Mouse (Mus musculus): ENCODE measurements around the gene Il6st. TPM values are rescaled to one million over a fixed set of nuclear protein-coding genes. Genes with fewer than 3 reads are reported as not detected.

The Il6st gene
- total and polyA plus RNA-seq, 3 experiments, result 39.0 to 256 (median 204) TPM

DNA sequence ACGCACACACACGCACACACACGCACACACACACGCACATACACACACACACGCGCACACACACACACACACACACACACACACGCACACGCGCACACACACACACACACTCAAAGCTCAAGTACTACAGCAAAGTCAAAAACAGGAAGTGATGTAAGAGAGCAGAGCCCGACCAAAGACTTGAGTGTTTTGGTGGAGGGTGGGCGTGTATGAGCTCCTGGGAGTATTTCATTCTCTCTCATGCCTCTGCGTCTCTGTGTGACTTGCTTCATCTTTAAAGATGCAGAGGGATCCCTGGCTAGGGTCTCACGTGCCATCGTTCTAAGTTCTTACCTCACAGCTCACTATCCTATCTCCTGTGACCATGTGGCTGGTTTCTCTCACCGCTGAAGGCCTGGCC is 36.3 kb upstream of the Il6st start:
- intact Hi-C loops (cut with DNase I), result no loop called here
- WGBS, result 85% methylated on average over 15 of the region's 15 CpGs
- Histone ChIP-seq H3K4me3 (no peak overlapping the region), H3K9ac (ENCODE audit: low read depth, low read length) (no peak overlapping the region), H3K36me3 (ENCODE audit: control insufficient read depth, insufficient read depth, low read length) (no peaks in the 10 kb centered on the region), H3K27ac (no peak overlapping the region), H3K79me2 (replicated peaks; ENCODE audit: control insufficient read depth, insufficient read depth, low read length) (no peaks in the 10 kb centered on the region), H3K27me3 (ENCODE audit: control insufficient read depth, insufficient read depth, low read length) (no peaks in the 10 kb centered on the region), H3K4me1 (ENCODE audit: control insufficient read depth, insufficient read depth, low read length) (peaks cover 7% of the 10 kb centered on the region)
- no peak for DNase-seq
- no peak for TF ChIP-seq CTCF (IDR thresholded peaks at IDR 0.05)
- TF ChIP-seq POLR2A (IDR thresholded peaks at IDR 0.05; ENCODE audit: insufficient read depth, low read depth, low read length), result no peak

DNA sequence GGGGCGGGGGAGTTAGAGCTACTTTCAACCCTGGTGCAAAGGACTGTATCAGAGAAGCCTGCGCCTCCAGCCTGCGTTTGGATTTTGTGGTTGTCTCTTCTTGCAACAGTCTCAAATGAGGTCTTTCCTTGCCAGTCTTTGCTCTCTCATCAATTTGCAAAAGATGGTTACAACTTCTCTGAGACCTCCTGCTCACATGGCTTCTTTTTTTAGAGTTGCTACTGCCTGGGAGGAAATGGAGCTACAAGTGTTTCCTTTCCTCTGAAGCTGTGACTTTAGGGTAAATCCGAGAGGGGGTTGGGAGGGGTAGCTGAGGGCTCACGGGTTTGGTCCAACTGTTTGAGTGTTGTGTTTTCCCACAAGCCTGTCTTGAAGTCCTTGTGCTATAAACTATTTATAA is 30.6 kb upstream of the Il6st start:
- H3K27me3 ChIP-seq (ENCODE audit: control insufficient read depth, insufficient read depth, low read length), result no peaks in the 10 kb centered on the region
- H3K9ac ChIP-seq (ENCODE audit: low read depth, low read length), result no peak overlapping the region
- no peaks in the 10 kb centered on the region for H3K79me2 ChIP-seq (replicated peaks; ENCODE audit: control insufficient read depth, insufficient read depth, low read length)
- no peak for DNase-seq
- 41% methylated on average over 5 of the region's 5 CpGs for WGBS
- peaks cover 6% of the 10 kb centered on the region for H3K4me1 ChIP-seq (ENCODE audit: control insufficient read depth, insufficient read depth, low read length)
- no peak overlapping the region for H3K4me3 ChIP-seq
- intact Hi-C loops (cut with DNase I), result no loop called here
- H3K36me3 ChIP-seq (ENCODE audit: control insufficient read depth, insufficient read depth, low read length), result no peaks in the 10 kb centered on the region
- TF ChIP-seq POLR2A (IDR thresholded peaks at IDR 0.05; ENCODE audit: insufficient read depth, low read depth, low read length) (no peak), EP300 (IDR thresholded peaks at IDR 0.05; ENCODE audit: insufficient read depth, low read depth, low read length) (no peak), CTCF (IDR thresholded peaks at IDR 0.05) (no peak)
- H3K27ac ChIP-seq, result no peak overlapping the region

DNA sequence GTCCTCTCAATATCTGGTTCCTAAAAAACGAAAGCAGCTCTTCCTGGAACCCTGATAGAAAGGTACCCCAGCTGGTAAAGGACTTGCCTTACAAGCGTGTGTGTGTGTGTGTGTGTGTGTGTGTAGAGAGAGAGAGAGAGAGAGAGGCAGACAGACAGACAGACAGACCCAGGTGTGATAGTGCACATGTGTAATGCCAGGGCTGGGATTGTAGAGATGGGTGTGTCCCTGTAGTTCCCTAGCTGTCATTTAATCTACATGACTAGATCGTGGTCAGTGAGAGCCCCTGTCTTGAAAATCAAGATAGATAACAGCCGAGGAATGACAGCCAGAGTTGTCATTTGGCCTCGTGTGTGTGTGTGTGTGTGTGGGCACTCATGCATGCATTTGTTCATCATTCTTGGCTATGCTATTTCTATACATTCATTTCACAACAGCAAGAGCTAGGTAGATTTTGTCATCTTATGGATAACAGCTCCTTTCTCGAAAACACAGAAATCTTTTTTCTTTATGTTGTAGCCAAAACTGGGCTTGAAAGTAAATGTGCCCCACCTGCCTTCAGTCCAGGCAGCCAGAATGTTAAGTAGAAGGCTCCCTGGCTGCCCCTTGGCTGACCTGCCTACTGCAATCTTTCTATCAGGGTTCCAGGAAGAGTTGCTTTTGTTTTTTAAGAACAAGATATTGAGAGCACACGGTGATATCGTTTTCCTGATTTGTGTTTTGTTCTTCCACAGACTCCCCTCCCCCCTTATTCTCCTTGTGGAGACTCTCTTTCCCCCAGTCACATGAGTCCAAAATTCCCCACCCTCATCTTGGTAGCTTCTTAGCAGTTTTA is 28.4 kb upstream of the Il6st start:
- peaks cover 14% of the 10 kb centered on the region for H3K4me1 ChIP-seq (ENCODE audit: control insufficient read depth, insufficient read depth, low read length)
- intact Hi-C loops (cut with DNase I), result no loop called here
- H3K4me3 ChIP-seq, result no peak overlapping the region
- no peaks in the 10 kb centered on the region for H3K79me2 ChIP-seq (replicated peaks; ENCODE audit: control insufficient read depth, insufficient read depth, low read length)
- H3K9ac ChIP-seq (ENCODE audit: low read depth, low read length), result no peak overlapping the region
- whole genome bisulfite sequencing, result 47% methylated on average over 8 of the region's 8 CpGs
- no peak for DNase-seq
- no peak overlapping the region for H3K27ac ChIP-seq
- H3K36me3 ChIP-seq (ENCODE audit: control insufficient read depth, insufficient read depth, low read length), result no peaks in the 10 kb centered on the region
- TF ChIP-seq POLR2A (IDR thresholded peaks at IDR 0.05; ENCODE audit: insufficient read depth, low read depth, low read length) (no peak), CTCF (IDR thresholded peaks at IDR 0.05) (no peak), EP300 (IDR thresholded peaks at IDR 0.05; ENCODE audit: insufficient read depth, low read depth, low read length) (no peak)
- no peaks in the 10 kb centered on the region for H3K27me3 ChIP-seq (ENCODE audit: control insufficient read depth, insufficient read depth, low read length)

DNA sequence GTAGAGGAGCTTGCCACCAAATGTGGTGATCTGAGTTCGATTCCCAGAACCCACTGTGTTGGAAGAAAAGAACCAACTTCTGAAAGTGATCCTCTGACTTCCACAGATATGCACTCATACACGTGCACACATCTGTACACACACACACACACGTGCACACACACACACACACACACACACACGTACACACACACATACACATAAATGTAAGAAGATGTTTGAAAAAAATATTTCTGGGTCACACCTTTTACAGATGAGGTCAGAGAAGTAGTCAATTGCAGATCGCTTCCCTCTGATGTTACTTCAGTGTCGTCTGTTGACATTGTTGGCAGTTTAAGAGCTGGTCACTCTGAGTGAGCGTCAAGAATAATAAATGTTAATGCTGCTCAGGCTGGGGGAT is 27.6 kb upstream of the Il6st start:
- no peak overlapping the region for H3K9ac ChIP-seq (ENCODE audit: low read depth, low read length)
- H3K79me2 ChIP-seq (replicated peaks; ENCODE audit: control insufficient read depth, insufficient read depth, low read length), result no peaks in the 10 kb centered on the region
- TF ChIP-seq EP300 (IDR thresholded peaks at IDR 0.05; ENCODE audit: insufficient read depth, low read depth, low read length) (no peak), CTCF (IDR thresholded peaks at IDR 0.05) (no peak), POLR2A (IDR thresholded peaks at IDR 0.05; ENCODE audit: insufficient read depth, low read depth, low read length) (no peak)
- DNase-seq, result no peak
- no peaks in the 10 kb centered on the region for H3K27me3 ChIP-seq (ENCODE audit: control insufficient read depth, insufficient read depth, low read length)
- WGBS, result 88% methylated on average over 7 of the region's 7 CpGs
- H3K4me1 ChIP-seq (ENCODE audit: control insufficient read depth, insufficient read depth, low read length), result peaks cover 15% of the 10 kb centered on the region
- no peak overlapping the region for H3K27ac ChIP-seq
- no peaks in the 10 kb centered on the region for H3K36me3 ChIP-seq (ENCODE audit: control insufficient read depth, insufficient read depth, low read length)
- no peak overlapping the region for H3K4me3 ChIP-seq
- intact Hi-C loops (cut with DNase I), result no loop called here

DNA sequence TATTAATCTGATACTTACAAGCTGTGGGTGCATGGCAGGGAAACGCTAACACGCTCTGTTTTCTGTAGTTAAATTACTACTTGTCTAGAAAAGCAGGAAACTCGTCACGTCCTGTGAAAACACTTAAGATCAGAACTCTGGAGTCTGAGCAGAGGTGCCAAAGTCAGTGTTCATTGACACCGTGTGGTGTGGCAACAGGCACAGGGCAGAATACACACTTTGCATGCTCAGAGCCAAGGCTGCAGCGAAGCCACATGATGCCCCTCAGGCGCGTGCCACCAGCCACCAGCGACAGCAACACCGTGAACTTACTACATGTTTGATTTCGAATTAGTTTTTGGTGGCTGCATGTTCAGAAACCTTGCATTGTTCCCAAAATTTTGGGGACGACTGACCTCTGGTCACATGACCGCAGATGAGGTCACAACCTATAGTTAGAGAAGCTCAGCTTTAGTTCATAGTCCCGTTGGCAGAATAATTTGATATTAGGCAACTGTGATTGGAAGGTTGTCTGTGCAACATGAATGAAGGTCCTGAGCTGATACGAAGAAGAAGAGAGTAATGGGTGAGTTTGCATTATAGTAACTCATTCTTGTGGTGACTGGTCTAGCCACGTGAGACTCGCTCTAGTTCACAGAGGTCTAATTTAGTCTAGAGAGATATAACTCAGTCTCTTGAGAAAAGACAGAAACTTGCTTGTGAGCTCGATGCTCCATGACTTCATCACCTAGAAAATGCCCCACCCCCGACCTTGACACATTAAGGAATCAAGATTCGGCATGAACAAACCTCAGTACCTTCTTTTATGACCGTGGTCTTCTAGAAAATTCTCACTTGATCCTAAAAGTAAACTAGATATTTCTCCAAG is 25.6 kb upstream of the Il6st start:
- H3K9ac ChIP-seq (ENCODE audit: low read depth, low read length), result no peak overlapping the region
- peaks cover 14% of the 10 kb centered on the region for H3K4me1 ChIP-seq (ENCODE audit: control insufficient read depth, insufficient read depth, low read length)
- no peak overlapping the region for H3K27ac ChIP-seq
- H3K36me3 ChIP-seq (ENCODE audit: control insufficient read depth, insufficient read depth, low read length), result no peaks in the 10 kb centered on the region
- H3K27me3 ChIP-seq (ENCODE audit: control insufficient read depth, insufficient read depth, low read length), result no peaks in the 10 kb centered on the region
- 77% methylated on average over 21 of the region's 21 CpGs for WGBS
- DNase-seq, result no peak
- intact Hi-C loops (cut with DNase I), result loop anchor here (2.0 kb wide), 1 partner anchor 15 kb away; no protein-coding TSS in a partner anchor
- TF ChIP-seq CTCF (IDR thresholded peaks at IDR 0.05), result no peak
- no peak for TF ChIP-seq EP300 (IDR thresholded peaks at IDR 0.05; ENCODE audit: insufficient read depth, low read depth, low read length)
- TF ChIP-seq POLR2A (IDR thresholded peaks at IDR 0.05; ENCODE audit: insufficient read depth, low read depth, low read length), result no peak
- no peak overlapping the region for H3K4me3 ChIP-seq
- no peaks in the 10 kb centered on the region for H3K79me2 ChIP-seq (replicated peaks; ENCODE audit: control insufficient read depth, insufficient read depth, low read length)

All from heart, adult 2 months (tissue).